Mouse (Mus musculus): Measurements from ENCODE around the gene Cdc34. TPM values are rescaled to one million over a fixed set of nuclear protein-coding genes. Genes with fewer than 3 reads are reported as not detected.

The Cdc34 gene
- polyA plus RNA-seq, 1 experiment from 2014 or later = 151 TPM

DNA sequence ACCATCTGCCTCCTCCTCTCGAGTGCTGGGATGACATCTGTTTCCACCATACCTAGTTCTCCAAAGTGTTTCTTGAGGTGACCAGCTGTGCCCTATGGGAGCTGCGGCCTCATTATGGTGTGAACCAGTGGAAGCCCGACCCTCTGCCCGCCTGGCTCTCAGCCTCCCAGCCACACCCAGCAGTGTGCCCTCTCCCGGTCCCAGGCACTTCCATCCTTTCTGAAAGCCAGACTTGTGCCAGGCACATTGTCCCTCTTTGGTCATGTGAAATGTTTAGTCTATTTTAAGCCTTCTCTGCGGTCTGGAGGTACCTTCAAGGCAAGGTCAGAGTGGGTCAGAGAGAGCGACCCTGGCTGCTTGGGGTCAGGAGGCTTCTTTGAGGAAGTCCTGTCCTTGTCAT is 41.7 kb downstream of the Cdc34 start:
- ATAC-seq (ENCODE audit: insufficient number of reproducible peaks, low FRiP score) = no peak
- peaks cover 5% of the 10 kb centered on the region; the same call in 1 of the 2 replicates for H3K4me1 ChIP-seq (replicated peaks)
- H3K9ac ChIP-seq = no peak overlapping the region
- no peaks in the 10 kb centered on the region for H3K36me3 ChIP-seq
- H3K4me2 ChIP-seq = no peak overlapping the region
- H3K27ac ChIP-seq (ENCODE audit: poor library complexity, severe bottlenecking) = no peak overlapping the region
- no peaks in the 10 kb centered on the region for H3K9me3 ChIP-seq (replicated peaks)
- no peak overlapping the region for H3K4me3 ChIP-seq
- 64% methylated on average over 7 of the region's 7 CpGs for WGBS
- peaks cover 46% of the 10 kb centered on the region for H3K27me3 ChIP-seq (replicated peaks)

DNA sequence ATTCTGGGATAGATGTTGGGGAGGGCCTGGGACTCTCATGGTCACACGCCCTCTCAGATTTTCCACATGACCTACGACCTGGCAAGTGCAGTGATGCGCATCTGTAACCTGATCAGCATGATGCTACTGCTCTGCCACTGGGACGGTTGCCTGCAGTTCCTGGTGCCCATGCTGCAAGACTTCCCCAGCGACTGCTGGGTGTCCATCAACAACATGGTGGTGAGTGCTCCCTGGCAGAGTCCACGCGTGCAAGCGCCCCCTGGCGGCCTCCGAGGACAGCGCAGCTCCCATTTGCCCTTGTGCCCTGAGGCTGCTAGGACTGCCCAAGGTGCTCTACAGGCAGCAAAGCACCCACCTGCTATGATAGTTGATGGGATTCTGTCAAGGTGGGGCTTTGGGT is 44.1 kb downstream of the Cdc34 start:
- no peaks in the 10 kb centered on the region for H3K36me3 ChIP-seq
- no peaks in the 10 kb centered on the region for H3K9me3 ChIP-seq (replicated peaks)
- no peak overlapping the region for H3K4me2 ChIP-seq
- no peak overlapping the region for H3K9ac ChIP-seq
- H3K27me3 ChIP-seq (replicated peaks) = peaks cover 31% of the 10 kb centered on the region
- H3K4me1 ChIP-seq (replicated peaks) = peaks cover 9% of the 10 kb centered on the region; the same call in 1 of the 2 replicates
- no peak overlapping the region for H3K27ac ChIP-seq (ENCODE audit: poor library complexity, severe bottlenecking)
- no peak for ATAC-seq (ENCODE audit: insufficient number of reproducible peaks, low FRiP score)
- WGBS = 41% methylated on average over 11 of the region's 11 CpGs
- no peak overlapping the region for H3K4me3 ChIP-seq

DNA sequence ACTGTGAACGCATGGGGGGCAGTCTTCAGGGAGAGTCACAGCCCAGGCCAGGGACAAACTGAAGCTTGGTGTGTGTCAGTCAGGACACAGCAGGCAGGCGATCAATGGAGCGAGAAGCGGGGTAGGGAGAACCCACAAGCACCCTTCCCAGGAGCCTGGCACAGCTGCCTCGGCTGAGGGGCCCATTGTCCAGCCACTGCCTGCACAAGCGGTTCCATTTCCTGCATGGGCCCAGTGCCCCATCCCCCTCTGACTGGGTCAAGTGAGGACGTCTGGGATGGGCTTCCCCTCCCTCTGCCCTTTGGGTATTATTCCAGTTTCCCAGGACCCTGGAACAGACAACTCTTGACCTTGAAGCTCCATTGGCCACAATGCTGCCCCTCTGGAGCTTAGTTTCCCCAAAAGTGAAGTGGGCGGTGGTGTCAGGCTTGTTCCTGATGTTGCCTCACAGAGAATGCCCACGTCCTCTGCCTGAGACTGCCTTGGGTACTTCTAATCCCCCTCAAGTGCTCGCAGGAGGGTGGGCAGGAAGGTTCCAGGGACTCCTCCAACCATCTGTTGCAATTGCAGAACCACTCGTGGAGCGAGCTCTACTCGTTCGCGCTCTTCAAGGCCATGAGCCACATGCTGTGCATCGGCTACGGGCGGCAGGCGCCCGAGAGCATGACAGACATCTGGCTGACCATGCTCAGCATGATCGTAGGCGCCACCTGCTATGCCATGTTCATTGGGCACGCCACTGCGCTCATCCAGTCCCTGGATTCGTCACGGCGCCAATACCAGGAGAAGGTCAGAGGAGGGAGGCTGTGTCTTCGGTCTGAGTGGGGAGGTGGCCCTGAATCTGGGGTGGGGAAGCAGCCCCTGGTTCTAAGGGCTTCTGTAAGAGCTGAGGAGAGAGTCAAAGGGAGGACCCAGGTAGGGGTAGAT is 46.6 kb downstream of the Cdc34 start:
- Histone ChIP-seq H3K27me3 (replicated peaks) (peaks cover 14% of the 10 kb centered on the region), H3K4me1 (replicated peaks) (peaks cover 8% of the 10 kb centered on the region; the same call in 1 of the 2 replicates), H3K4me2 (no peak overlapping the region), H3K27ac (ENCODE audit: poor library complexity, severe bottlenecking) (no peak overlapping the region), H3K9me3 (replicated peaks) (peaks cover 11% of the 10 kb centered on the region), H3K36me3 (peaks cover 6% of the 10 kb centered on the region; the same call in 1 of the 2 replicates), H3K4me3 (no peak overlapping the region), H3K9ac (no peak overlapping the region)
- WGBS = 62% methylated on average over 28 of the region's 28 CpGs
- ATAC-seq (ENCODE audit: insufficient number of reproducible peaks, low FRiP score) = no peak

DNA sequence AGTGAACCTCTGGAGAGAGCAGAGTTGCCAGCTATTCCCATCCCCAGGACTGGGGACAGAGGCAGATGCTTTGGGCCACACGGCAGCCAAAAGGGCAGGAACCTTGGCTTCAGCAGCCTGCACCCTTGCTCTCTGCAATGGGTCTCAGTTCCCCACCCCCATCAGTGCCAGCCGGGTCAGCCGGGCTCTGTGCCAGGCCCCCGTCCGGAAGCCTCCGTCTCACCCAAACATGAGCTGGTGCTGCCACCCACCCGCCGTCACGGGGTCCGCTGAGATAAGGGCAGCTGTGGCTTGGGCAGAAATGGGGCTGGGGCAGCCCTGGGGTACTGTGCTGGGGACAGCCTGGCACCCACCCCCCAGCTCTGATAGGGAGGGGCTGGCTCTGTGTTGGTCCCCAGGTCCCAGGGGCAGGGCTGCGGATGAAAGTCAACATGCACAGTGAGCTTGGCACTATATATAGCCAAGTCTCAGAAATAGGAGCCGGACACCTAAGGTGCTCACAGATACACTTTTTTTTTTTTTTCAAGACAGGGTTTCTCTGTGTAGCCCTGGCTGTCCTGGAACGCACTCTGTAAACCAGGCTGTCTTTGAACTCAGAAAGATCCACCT is 47.5 kb downstream of the Cdc34 start:
- ATAC-seq (ENCODE audit: insufficient number of reproducible peaks, low FRiP score) = no peak
- WGBS = 63% methylated on average over 13 of the region's 13 CpGs
- Histone ChIP-seq H3K4me3 (no peak overlapping the region), H3K4me2 (no peak overlapping the region), H3K9ac (peak overlapping the region; percentile 29; the same call in 1 of the 2 replicates), H3K4me1 (replicated peaks) (peaks cover 4% of the 10 kb centered on the region; the same call in 1 of the 2 replicates), H3K9me3 (replicated peaks) (peaks cover 20% of the 10 kb centered on the region), H3K36me3 (peaks cover 15% of the 10 kb centered on the region), H3K27me3 (replicated peaks) (peaks cover 14% of the 10 kb centered on the region), H3K27ac (ENCODE audit: poor library complexity, severe bottlenecking) (no peak overlapping the region)

DNA sequence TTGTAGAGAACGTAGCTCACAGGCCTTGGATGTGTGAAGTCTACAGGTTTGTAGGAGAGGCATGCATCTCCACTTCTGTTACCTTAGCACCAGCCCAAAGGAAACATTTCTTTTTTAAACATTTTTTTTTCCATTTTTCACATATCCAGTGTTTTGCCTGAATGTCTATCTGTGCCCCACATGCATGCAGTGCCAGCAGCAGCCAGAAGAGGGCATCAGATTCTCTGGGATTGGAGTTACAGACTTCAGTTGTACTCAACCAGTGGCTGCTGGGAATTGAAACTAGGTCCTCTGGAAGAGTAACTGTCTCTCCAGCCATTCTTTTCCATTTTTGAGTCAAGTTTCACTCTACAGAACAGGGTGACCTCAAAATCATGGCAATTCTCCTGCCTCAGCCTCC is 50.5 kb downstream of the Cdc34 start:
- Histone ChIP-seq H3K4me2 (no peak overlapping the region), H3K4me3 (no peak overlapping the region), H3K27ac (ENCODE audit: poor library complexity, severe bottlenecking) (no peak overlapping the region), H3K9ac (no peak overlapping the region), H3K27me3 (replicated peaks) (peaks cover 41% of the 10 kb centered on the region), H3K9me3 (replicated peaks) (peaks cover 51% of the 10 kb centered on the region), H3K36me3 (peaks cover 45% of the 10 kb centered on the region), H3K4me1 (replicated peaks) (peaks cover 10% of the 10 kb centered on the region; the same call in 1 of the 2 replicates)
- WGBS = 100% methylated on average over 1 of the region's 1 CpGs
- ATAC-seq (ENCODE audit: insufficient number of reproducible peaks, low FRiP score) = no peak

DNA sequence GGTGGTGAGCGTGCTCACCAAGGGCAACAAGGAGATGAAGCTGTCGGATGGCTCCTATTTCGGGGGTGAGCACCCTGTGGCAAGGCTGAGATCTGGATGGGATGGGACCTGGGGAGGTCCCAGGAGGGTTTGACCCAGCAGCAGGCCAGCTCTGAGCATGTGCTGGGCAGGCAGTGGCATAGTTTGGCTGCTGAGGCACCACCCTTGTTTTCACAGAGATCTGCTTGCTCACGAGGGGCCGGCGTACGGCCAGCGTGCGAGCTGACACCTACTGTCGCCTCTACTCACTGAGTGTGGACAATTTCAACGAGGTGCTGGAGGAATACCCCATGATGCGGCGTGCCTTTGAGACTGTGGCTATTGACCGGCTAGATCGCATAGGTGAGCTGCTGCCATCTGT is 51.9 kb downstream of the Cdc34 start:
- no peak for ATAC-seq (ENCODE audit: insufficient number of reproducible peaks, low FRiP score)
- WGBS = 80% methylated on average over 15 of the region's 15 CpGs
- Histone ChIP-seq H3K4me3 (no peak overlapping the region), H3K9me3 (replicated peaks) (peaks cover 64% of the 10 kb centered on the region), H3K4me2 (no peak overlapping the region), H3K4me1 (replicated peaks) (peaks cover 10% of the 10 kb centered on the region; the same call in 1 of the 2 replicates), H3K27ac (ENCODE audit: poor library complexity, severe bottlenecking) (no peak overlapping the region), H3K9ac (no peak overlapping the region), H3K27me3 (replicated peaks) (peaks cover 35% of the 10 kb centered on the region), H3K36me3 (peaks cover 59% of the 10 kb centered on the region)

DNA sequence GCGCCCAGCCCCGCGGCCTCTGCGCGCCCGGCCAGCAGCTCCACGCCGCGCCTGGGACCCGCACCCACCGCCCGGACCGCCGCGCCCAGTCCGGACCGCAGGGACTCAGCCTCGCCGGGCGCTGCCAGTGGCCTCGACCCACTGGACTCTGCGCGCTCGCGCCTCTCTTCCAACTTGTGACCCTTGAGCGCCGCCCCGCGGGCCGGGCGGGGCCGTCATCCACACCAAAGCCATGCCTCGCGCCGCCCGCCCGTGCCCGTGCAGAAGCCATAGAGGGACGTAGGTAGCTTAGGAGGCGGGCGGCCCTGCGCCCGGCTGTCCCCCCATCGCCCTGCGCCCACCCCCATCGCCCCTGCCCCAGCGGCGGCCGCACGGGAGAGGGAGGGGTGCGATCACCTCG is 53.4 kb downstream of the Cdc34 start:
- H3K27me3 ChIP-seq (replicated peaks) = peaks cover 29% of the 10 kb centered on the region
- peaks cover 79% of the 10 kb centered on the region for H3K9me3 ChIP-seq (replicated peaks)
- peaks cover 74% of the 10 kb centered on the region for H3K36me3 ChIP-seq
- no peak overlapping the region for H3K27ac ChIP-seq (ENCODE audit: poor library complexity, severe bottlenecking)
- peaks cover 6% of the 10 kb centered on the region; the same call in 1 of the 2 replicates for H3K4me1 ChIP-seq (replicated peaks)
- ATAC-seq (ENCODE audit: insufficient number of reproducible peaks, low FRiP score) = no peak
- H3K4me2 ChIP-seq = peak overlapping the region; percentile 44
- WGBS = 27% methylated on average over 47 of the region's 52 CpGs
- peak overlapping the region; percentile 11 for H3K4me3 ChIP-seq
- peak overlapping the region; percentile 32; the same call in 1 of the 2 replicates for H3K9ac ChIP-seq

DNA sequence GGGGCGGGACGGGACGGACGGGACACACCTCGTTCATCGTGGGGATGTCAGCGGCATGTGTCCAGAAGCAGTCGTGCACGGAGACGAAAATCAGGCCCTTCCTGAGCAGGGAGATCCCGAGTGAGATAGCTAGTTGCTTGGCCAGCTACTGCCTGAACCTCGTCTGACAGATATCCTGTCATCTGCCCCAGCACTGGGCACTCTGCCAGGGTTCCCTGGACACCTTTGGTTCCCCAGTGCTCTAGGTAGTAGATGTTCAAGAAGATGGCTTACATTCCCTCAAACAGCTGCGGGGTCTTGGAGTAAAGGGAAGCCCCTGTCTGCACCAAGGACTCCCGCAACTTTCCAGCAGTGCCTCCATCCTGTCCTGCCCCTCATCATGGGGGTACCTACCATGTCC is 54.7 kb downstream of the Cdc34 start:
- Histone ChIP-seq H3K4me1 (replicated peaks) (peaks cover 6% of the 10 kb centered on the region; the same call in 1 of the 2 replicates), H3K27ac (ENCODE audit: poor library complexity, severe bottlenecking) (no peak overlapping the region), H3K27me3 (replicated peaks) (peaks cover 29% of the 10 kb centered on the region), H3K36me3 (peaks cover 87% of the 10 kb centered on the region), H3K4me2 (no peak overlapping the region), H3K9ac (no peak overlapping the region), H3K4me3 (no peak overlapping the region), H3K9me3 (replicated peaks) (peaks cover 89% of the 10 kb centered on the region)
- 85% methylated on average over 14 of the region's 14 CpGs for WGBS
- ATAC-seq (ENCODE audit: insufficient number of reproducible peaks, low FRiP score) = no peak

Other genes with a start within 250 kb of the Cdc34 start
- gene Vmn2r83, start 213.5 kb upstream of the Cdc34 start, polyA plus RNA-seq (2016; fragmentation: Nextera tagmentation; extraction: Ambion mirVana) = not detected in 2 replicates
- gene Plpp2, start 148.4 kb upstream of the Cdc34 start, polyA plus RNA-seq (2016; fragmentation: Nextera tagmentation; extraction: Ambion mirVana) = 12.0 and 12.3 TPM in 2 replicates
- gene Mier2, start 127.0 kb upstream of the Cdc34 start, polyA plus RNA-seq (2016; fragmentation: Nextera tagmentation; extraction: Ambion mirVana) = 38.2 and 38.7 TPM in 2 replicates
- gene Theg, start 94.9 kb upstream of the Cdc34 start, polyA plus RNA-seq (2016; fragmentation: Nextera tagmentation; extraction: Ambion mirVana) = not detected in 2 replicates
- not detected in 2 replicates for gene C2cd4c, start 68.2 kb upstream of the Cdc34 start, polyA plus RNA-seq (2016; fragmentation: Nextera tagmentation; extraction: Ambion mirVana)
- gene Shc2, start 44.3 kb upstream of the Cdc34 start, polyA plus RNA-seq (2016; fragmentation: Nextera tagmentation; extraction: Ambion mirVana) = 2.7 and 3.0 TPM in 2 replicates
- not detected in 2 replicates for gene Odf3l2, start 36.5 kb upstream of the Cdc34 start, polyA plus RNA-seq (2016; fragmentation: Nextera tagmentation; extraction: Ambion mirVana)
- 0.23 and 1.0 TPM in 2 replicates for gene Madcam1, start 17.6 kb upstream of the Cdc34 start, polyA plus RNA-seq (2016; fragmentation: Nextera tagmentation; extraction: Ambion mirVana)
- 41.9 and 46.0 TPM in 2 replicates for gene Tpgs1, start 12.8 kb upstream of the Cdc34 start, polyA plus RNA-seq (2016; fragmentation: Nextera tagmentation; extraction: Ambion mirVana)
- gene Gzmm, start 6.8 kb downstream of the Cdc34 start, polyA plus RNA-seq (2016; fragmentation: Nextera tagmentation; extraction: Ambion mirVana) = 0.78 and 0.83 TPM in 2 replicates
- gene Bsg, start 22.3 kb downstream of the Cdc34 start, polyA plus RNA-seq (2016; fragmentation: Nextera tagmentation; extraction: Ambion mirVana) = 1,289 and 1,310 TPM in 2 replicates
- not detected in 2 replicates for gene Hcn2, start 34.4 kb downstream of the Cdc34 start, polyA plus RNA-seq (2016; fragmentation: Nextera tagmentation; extraction: Ambion mirVana)
- gene Polrmt, start 64.4 kb downstream of the Cdc34 start, polyA plus RNA-seq (2016; fragmentation: Nextera tagmentation; extraction: Ambion mirVana) = 35.4 and 35.9 TPM in 2 replicates
- gene Fgf22, start 72.9 kb downstream of the Cdc34 start, polyA plus RNA-seq (2016; fragmentation: Nextera tagmentation; extraction: Ambion mirVana) = 0.22 and 0.38 TPM in 2 replicates
- gene Rnf126, start 84.8 kb downstream of the Cdc34 start, polyA plus RNA-seq (2016; fragmentation: Nextera tagmentation; extraction: Ambion mirVana) = 78.7 and 78.9 TPM in 2 replicates
- 21.1 and 21.9 TPM in 2 replicates for gene Fstl3, start 95.1 kb downstream of the Cdc34 start, polyA plus RNA-seq (2016; fragmentation: Nextera tagmentation; extraction: Ambion mirVana)
- gene Prss57, start 108.8 kb downstream of the Cdc34 start, polyA plus RNA-seq (2016; fragmentation: Nextera tagmentation; extraction: Ambion mirVana) = 0.24 TPM in 1 of 2 replicates, not detected in the other
- 72.4 and 80.8 TPM in 2 replicates for gene Palm, start 111.4 kb downstream of the Cdc34 start, polyA plus RNA-seq (2016; fragmentation: Nextera tagmentation; extraction: Ambion mirVana)
- 0.40 and 0.60 TPM in 2 replicates for gene Misp, start 138.8 kb downstream of the Cdc34 start, polyA plus RNA-seq (2016; fragmentation: Nextera tagmentation; extraction: Ambion mirVana)
- gene Ptbp1, start 172.2 kb downstream of the Cdc34 start, polyA plus RNA-seq (2016; fragmentation: Nextera tagmentation; extraction: Ambion mirVana) = 139 and 142 TPM in 2 replicates
- 1.8 and 2.0 TPM in 2 replicates for gene Prtn3, start 192.3 kb downstream of the Cdc34 start, polyA plus RNA-seq (2016; fragmentation: Nextera tagmentation; extraction: Ambion mirVana)
- 14.2 and 15.5 TPM in 2 replicates for gene Plppr3, start 192.4 kb downstream of the Cdc34 start, polyA plus RNA-seq (2016; fragmentation: Nextera tagmentation; extraction: Ambion mirVana)
- 0.47 TPM in 1 of 2 replicates, not detected in the other for gene Elane, start 204.1 kb downstream of the Cdc34 start, polyA plus RNA-seq (2016; fragmentation: Nextera tagmentation; extraction: Ambion mirVana)
- gene Cfd, start 208.7 kb downstream of the Cdc34 start, polyA plus RNA-seq (2016; fragmentation: Nextera tagmentation; extraction: Ambion mirVana) = not detected in 2 replicates
- gene Med16, start 226.7 kb downstream of the Cdc34 start, polyA plus RNA-seq (2016; fragmentation: Nextera tagmentation; extraction: Ambion mirVana) = 48.3 and 50.1 TPM in 2 replicates
- gene Gm26602, start 228.7 kb downstream of the Cdc34 start, polyA plus RNA-seq (2016; fragmentation: Nextera tagmentation; extraction: Ambion mirVana) = 16.8 and 19.3 TPM in 2 replicates
- 0.45 and 0.55 TPM in 2 replicates for gene Kiss1r, start 234.8 kb downstream of the Cdc34 start, polyA plus RNA-seq (2016; fragmentation: Nextera tagmentation; extraction: Ambion mirVana)
- 92.8 and 97.3 TPM in 2 replicates for gene R3hdm4, start 239.0 kb downstream of the Cdc34 start, polyA plus RNA-seq (2016; fragmentation: Nextera tagmentation; extraction: Ambion mirVana)
- gene Arid3a, start 244.8 kb downstream of the Cdc34 start, polyA plus RNA-seq (2016; fragmentation: Nextera tagmentation; extraction: Ambion mirVana) = 6.3 and 8.3 TPM in 2 replicates

Measured in heart, embryonic 12.5 days (tissue).